19 mouse cellular contexts compared by ENCODE assay signal in genomic region chr1:88361085-88361484, GRCm38 (mm10). TPM values are rescaled to one million over a fixed set of nuclear protein-coding genes. Genes with fewer than 3 reads are reported as not detected.
"Had no signal": no experiment of that assay in that cellular context is flagged by ENCODE, and none has a peak within 500 bp of the region (broad histone marks: within the 10 kb centered on the region; RNA-seq: fewer than 3 reads in every experiment).

No protein-coding gene starts in this region.

- H3K27me3 ChIP-seq: kidney, embryonic 15.5 days; limb, embryonic 12.5 days; liver, embryonic 13.5 days; lung, embryonic 15.5 days; midbrain, embryonic 15.5 days; neural tube, embryonic 13.5 days had no signal

- H3K36me3 ChIP-seq: kidney, embryonic 15.5 days; limb, embryonic 12.5 days; liver, embryonic 13.5 days; lung, embryonic 15.5 days; midbrain, embryonic 15.5 days; neural tube, embryonic 13.5 days had no signal

- DNase-seq: kidney, postnatal 14 days; layer of hippocampus, postnatal 36 days; liver; liver, embryonic 13.5 days; liver, postnatal 0 days; lung, postnatal 14 days; right cerebral cortex, postnatal 14 days; thymus, postnatal 36 days had no signal

- H3K4me3 ChIP-seq: kidney, embryonic 15.5 days; limb, embryonic 12.5 days; liver, embryonic 13.5 days; lung, embryonic 15.5 days; megakaryocyte, embryonic 14.5 days; midbrain, embryonic 15.5 days; neural tube, embryonic 13.5 days had no signal

- H3K4me2 ChIP-seq: kidney, embryonic 15.5 days; limb, embryonic 12.5 days; liver, embryonic 13.5 days; lung, embryonic 15.5 days; midbrain, embryonic 11.5 days; midbrain, embryonic 15.5 days; neural tube, embryonic 13.5 days had no signal

RNA-seq across cellular contexts. Expression of gene Spp2, which starts 45.7 kb away (rescaled TPM):
- total RNA-seq: layer of hippocampus, postnatal 36 days; left cerebral cortex, adult 8-10 months; left cerebral cortex, postnatal 36 days; monocyte, adult 5-6 weeks had no signal
- polyA plus RNA-seq: limb, embryonic 12.5 days; macrophage; midbrain, embryonic 11.5 days had no signal
